Mouse (Mus musculus) embryonic facial prominence, embryonic 13.5 days (tissue): Measurements from ENCODE around the gene Esrrg. TPM values are rescaled to one million over a fixed set of nuclear protein-coding genes. Genes with fewer than 3 reads are reported as not detected.

Experiments used
- ATAC-seq: fragments of 200-750 bp; cut with Nextera tagmentation; 2 replicates; pipeline ENCODE4 v1.8.0; 2017; ENCODE audit warnings: low read depth; ENCODE audit not compliant: insufficient number of reproducible peaks, insufficient read depth, low FRiP score, low TSS enrichment
- H3K27ac ChIP-seq: fragments of 300-500 bp; sonication (generic); 2 replicates; pipeline ENCODE4 v1.5.1; 2015; ENCODE audit warnings: moderate library complexity, mild to moderate bottlenecking, inconsistent platforms
- H3K27me3 ChIP-seq: fragments of 300-500 bp; sonication (generic); 2 replicates; pipeline ENCODE4 v1.6.1; 2015; ENCODE audit warnings: mild to moderate bottlenecking, inconsistent platforms
- H3K36me3 ChIP-seq: fragments of 300-500 bp; sonication (generic); 2 replicates; pipeline ENCODE4 v1.6.1; 2015; ENCODE audit warnings: mild to moderate bottlenecking, inconsistent platforms
- H3K4me1 ChIP-seq: fragments of 300-500 bp; sonication (generic); 2 replicates; pipeline ENCODE4 v1.6.1; 2015; ENCODE audit warnings: inconsistent platforms
- H3K4me2 ChIP-seq: fragments of 300-500 bp; sonication (generic); 2 replicates; pipeline ENCODE4 v1.6.1; 2015; ENCODE audit warnings: moderate library complexity, mild to moderate bottlenecking, inconsistent platforms
- H3K4me3 ChIP-seq: fragments of 300-500 bp; sonication (generic); 2 replicates; pipeline ENCODE4 v1.5.1; 2015; ENCODE audit warnings: mild to moderate bottlenecking, inconsistent platforms
- H3K9ac ChIP-seq: fragments of 300-500 bp; sonication (generic); 2 replicates; pipeline ENCODE4 v1.6.1; 2015; ENCODE audit warnings: mild to moderate bottlenecking, inconsistent platforms
- H3K9me3 ChIP-seq: fragments of 300-500 bp; sonication (generic); 2 replicates; pipeline ENCODE4 v1.6.1; 2016; ENCODE audit warnings: inconsistent platforms
- WGBS: fragments of 180-500 bp; shearing (Covaris S2); methylation state at CpG from one replicate; pipeline ENCODE4 v1.1.7; 2015; ENCODE audit warnings: mixed read lengths; 5-methylcytosine and 5-hydroxymethylcytosine counted together
- polyA plus RNA-seq: library from polyadenylated mRNA; unstranded; fragments of >200 nt; fragmentation: Nextera tagmentation; extraction: Ambion mirVana; gene quantifications from 2 replicates; pipeline ENCODE4 v1.2.1, GENCODE M21; 2015

Gene Esrrg
- polyA plus RNA-seq, 1 experiment from 2014 or later: 1.00 TPM

DNA sequence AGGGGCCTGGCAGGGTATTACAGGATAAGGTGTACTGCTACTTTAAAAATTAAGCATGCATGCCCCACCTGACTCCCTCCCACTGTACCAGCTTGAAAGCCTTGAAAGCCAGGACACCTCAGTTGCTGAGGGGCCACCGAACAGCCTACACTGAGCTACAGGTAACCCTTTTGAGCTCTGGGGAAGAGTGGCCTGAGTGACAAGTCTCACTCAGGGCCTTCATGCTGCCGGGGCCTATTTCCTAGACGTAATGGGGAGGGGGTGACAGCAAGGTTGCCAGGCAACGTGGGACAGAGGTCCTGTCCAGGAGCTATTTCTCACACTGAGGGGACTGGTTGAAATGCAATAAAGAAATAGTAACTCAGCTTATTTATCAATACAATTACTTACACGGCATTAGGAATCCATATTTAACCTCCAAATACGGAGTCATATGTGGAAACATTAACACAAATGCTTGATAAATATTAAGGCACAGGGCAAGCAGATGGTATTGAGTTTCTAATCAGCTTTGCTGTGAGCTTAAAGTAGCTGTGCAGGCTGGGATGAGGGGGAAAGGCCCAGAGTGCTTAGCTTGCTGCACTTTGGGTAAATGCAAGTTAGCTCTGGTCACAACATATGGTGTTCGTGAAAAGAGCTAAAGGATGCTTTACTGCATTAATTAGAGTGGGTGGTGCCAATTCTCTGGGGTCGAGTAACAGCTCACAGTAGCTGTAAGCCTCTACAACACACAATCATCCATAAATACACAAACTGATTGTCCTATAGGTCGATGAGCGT lies 653.5 kb downstream of the Esrrg start, which contains the start of gene Ush2a:
Ush2a (plus strand) TSS at position 121 of the 780 bp plus-strand sequence.
- Histone ChIP-seq H3K27ac (no peak within 1 kb of the TSS), H3K4me1 (peaks cover 6% of the 10 kb centered on the region; the same call in 1 of the 2 replicates), H3K36me3 (no peaks in the 10 kb centered on the region), H3K27me3 (no peaks in the 10 kb centered on the region), H3K4me2 (no peak within 1 kb of the TSS), H3K9ac (no peak within 1 kb of the TSS), H3K4me3 (no peak within 1 kb of the TSS), H3K9me3 (no peaks in the 10 kb centered on the region)
- ATAC-seq: no peak
- WGBS: 59% methylated on average over 10 of the region's 10 CpGs
